Mouse (Mus musculus) skeletal muscle tissue, adult 2 months (tissue): ENCODE results near the gene Nkapl.
"Not testable (repeated sequence)": the region's sequence is repeated elsewhere in the genome, so short reads cannot be mapped to it uniquely, and the experiment has no call there.

Experiments used
- DNase-seq: peaks from one replicate; pipeline ENCODE4 v3.0.0-alpha.2; 2012; ENCODE audit warnings: low read depth, low spot score

Gene Nkapl

GRCm38 (mm10) chr13:21468061-21469019, at the start of gene Nkapl:
Nkapl (minus strand) TSS chr13:21468509.
- DNase-seq = peak; percentile 77

GRCm38 (mm10) chr13:21506221-21506649, 37.9 kb upstream of the Nkapl start:
- DNase-seq = peak; percentile 71

- no peak for DNase-seq
Observed at GRCm38 (mm10) chr13:21502296-21502695, 34.0 kb upstream of the Nkapl start.

DNA sequence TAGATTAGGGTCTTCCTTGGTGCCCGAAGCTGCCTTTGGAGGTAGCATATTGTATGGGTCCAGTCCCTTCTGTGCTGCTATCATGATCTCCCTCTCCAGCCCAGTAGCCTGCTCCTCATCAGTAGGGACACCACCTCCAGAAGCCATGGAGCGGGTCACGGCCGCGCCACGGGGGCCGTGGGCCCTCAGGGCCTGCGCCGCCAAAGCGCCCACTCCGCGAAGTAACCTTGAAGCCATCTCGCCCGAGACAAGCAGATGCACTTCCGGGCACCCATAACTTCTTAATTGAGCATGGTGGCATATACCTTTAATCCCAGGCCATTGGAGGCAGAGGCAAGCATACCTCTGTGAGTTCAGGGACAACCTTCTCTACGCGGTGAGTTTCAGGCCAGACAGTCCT, 32.9 kb upstream of the Nkapl start, which contains the start of gene Gm11273:
Gene Gm11273 (minus strand): TSS at position 237 of the 400 bp plus-strand sequence.
- DNase-seq = not testable (repeated sequence)

DNA sequence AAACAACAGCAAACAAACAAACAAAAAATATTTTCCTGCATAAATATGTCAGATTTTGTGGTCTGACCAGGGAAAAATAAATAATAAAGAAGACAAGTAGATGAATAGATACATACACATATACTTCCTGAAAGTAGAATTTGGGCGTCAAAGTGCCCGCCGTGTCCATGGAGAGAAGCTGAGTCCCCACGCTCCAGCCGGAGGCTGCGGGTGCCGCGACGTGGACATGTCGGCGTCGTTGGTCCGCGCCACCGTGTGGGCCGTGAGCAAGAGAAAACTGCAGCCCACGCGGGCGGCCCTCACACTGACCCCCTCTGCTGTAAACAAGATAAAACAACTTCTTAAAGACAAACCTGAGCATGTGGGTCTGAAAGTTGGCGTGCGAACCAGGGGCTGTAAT, 26.8 kb upstream of the Nkapl start, which contains the start of gene AK157302:
Gene AK157302 (plus strand): TSS at position 144 of the 400 bp plus-strand sequence.
- DNase-seq = no peak

DNA sequence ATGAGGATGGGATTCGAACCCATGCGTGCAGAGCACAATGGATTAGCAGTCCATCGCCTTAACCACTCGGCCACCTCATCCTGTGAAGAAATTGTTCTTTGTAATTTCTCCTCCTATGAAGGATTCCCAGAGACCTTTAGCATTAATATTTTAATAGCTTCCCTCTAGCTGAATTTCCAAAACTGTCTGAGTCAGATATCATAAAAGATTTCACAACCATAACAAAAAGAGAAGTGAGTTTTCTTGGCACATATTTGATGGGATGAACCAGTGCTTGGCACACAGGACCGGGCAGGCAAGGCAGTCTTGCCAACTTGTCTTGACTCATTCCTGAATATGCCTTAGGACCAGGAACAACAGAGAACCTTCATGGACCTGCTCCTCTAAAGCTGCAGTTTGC, 24.5 kb upstream of the Nkapl start:
- DNase-seq = no peak

- DNase-seq = no peak
Observed at GRCm38 (mm10) chr13:21486881-21487280, 18.6 kb upstream of the Nkapl start.

- DNase-seq = peak; percentile 38
Observed at GRCm38 (mm10) chr13:21478759-21479670, 10.7 kb upstream of the Nkapl start, which contains the start of the genes Zkscan4 and Gm10065. Zkscan4 (plus strand) TSS chr13:21478907. Gm10065 (minus strand) TSS chr13:21479441.

- DNase-seq = no peak
Observed at GRCm38 (mm10) chr13:21472427-21472826, 4.1 kb upstream of the Nkapl start.

- no peak for DNase-seq
Observed at GRCm38 (mm10) chr13:21469097-21469496, 788 bp upstream of the Nkapl start.

- no peak for DNase-seq
Observed at GRCm38 (mm10) chr13:21467336-21467735, 973 bp downstream of the Nkapl start.

- not testable (repeated sequence) for DNase-seq
Observed at GRCm38 (mm10) chr13:21462516-21462915, 5.8 kb downstream of the Nkapl start.

- no peak for DNase-seq
Observed at GRCm38 (mm10) chr13:21456347-21456746, 12.0 kb downstream of the Nkapl start.

GRCm38 (mm10) chr13:21454133-21454532, 14.2 kb downstream of the Nkapl start:
- no peak for DNase-seq

GRCm38 (mm10) chr13:21453449-21453848, 14.9 kb downstream of the Nkapl start, which contains the start of gene Zscan26:
Zscan26 (minus strand) TSS chr13:21453730.
- peak; percentile 76 for DNase-seq

GRCm38 (mm10) chr13:21453042-21453441, 15.3 kb downstream of the Nkapl start:
- DNase-seq = no peak

DNA sequence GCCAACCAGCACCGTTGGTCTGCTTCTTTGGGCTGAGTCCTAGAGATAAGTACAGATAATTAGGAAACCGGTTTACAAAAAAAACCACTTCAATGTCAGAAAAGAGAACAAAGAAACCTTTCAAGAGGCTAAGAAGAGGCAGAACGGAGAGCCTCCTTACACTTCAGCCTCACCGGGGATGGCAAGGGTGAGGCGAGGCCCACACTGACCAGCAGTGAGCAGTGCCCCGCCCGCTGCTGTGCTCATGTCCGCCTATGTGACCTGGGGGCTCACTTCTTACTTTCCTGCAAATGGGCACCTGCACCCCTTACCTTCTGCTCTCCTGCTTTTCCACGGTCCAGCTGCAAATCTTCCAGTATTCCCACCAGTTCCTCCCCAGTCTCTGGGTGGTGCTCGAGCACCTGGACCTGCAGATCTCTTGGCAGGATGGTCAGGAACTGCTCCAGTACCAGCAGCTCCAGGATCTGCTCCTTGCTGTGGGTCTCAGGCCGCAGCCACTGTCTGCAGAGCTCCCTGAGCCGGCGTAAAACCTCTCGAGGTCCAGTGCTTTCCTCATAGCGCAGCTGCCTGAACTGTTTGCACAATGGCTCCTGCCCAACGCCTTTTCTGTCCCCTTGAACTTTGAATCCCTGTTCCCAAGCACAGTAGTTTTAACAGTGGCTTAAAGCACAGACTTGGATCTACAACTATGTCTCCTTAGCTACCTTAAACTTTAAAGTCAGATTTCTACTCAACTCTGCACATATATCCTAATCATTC, 20.3 kb downstream of the Nkapl start:
- no peak for DNase-seq

DNA sequence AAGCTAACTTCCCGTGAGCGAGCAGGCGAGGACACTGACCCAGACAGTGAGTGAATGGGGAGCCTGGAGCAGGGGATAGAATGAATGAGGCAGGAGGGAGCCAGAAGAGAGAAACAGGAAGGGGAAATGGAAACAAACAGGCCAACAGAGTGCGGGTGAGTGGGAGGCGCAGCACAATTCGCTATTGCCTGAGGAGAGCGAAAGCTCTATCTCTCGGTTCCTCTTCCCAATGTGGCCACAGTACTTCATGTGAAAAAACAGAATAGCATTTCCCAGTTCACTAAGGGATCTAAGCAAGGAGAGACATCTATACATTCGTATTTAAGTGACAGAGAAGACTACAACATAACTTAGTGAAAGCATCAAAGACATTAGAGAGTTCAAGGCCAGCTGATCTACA, 21.5 kb downstream of the Nkapl start:
- no peak for DNase-seq

- no peak for DNase-seq
Observed at GRCm38 (mm10) chr13:21441207-21441572, 27.1 kb downstream of the Nkapl start.

DNA sequence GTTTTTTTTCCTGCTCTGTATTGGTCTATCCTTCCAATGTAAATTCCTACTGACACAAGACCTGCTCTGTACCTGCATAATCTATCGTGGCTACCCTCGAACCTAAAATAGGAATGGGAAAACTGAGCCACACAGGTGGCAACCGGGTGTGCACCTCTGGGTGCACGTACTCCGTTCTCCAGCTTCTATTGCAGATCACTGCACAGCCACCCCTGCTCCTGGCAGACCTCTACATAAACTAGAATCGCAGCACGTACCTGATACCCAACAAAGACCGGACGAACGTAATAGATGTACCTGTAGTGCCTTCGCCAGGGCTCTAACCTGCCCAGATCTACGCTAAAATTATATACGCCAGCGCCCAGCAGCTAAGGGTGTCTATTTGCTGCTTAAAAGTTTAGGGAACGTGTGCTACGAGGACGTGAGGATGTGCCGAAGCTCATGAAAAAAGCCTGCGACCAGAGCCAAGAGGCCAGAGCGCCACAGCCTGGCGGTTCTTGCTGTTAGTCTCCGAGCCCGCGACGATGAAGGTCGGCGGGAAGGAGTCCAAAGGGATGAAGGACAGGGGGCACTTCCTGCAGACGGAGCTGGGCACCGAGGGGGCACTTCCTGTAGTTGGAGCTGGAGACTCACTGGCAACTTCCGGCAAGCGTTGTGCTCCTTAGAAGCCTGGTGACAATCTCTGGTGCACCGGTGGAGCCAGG, 27.7 kb downstream of the Nkapl start, which contains the start of gene Pgbd1:
Gene Pgbd1 (minus strand): TSS at position 556 of the 704 bp plus-strand sequence.
- peak; percentile 62 for DNase-seq
